Mouse (Mus musculus) c-Kit-positive CD71-negative TER-119-negative erythroid progenitor cells, embryonic 14.5 days (primary cell): Measurements from ENCODE around the gene Vmn2r100.

Experiments used
- DNase-seq: peaks from one replicate; pipeline ENCODE4 v3.0.0-alpha.2; 2013; ENCODE audit warnings: low read depth

Gene Vmn2r100

DNA sequence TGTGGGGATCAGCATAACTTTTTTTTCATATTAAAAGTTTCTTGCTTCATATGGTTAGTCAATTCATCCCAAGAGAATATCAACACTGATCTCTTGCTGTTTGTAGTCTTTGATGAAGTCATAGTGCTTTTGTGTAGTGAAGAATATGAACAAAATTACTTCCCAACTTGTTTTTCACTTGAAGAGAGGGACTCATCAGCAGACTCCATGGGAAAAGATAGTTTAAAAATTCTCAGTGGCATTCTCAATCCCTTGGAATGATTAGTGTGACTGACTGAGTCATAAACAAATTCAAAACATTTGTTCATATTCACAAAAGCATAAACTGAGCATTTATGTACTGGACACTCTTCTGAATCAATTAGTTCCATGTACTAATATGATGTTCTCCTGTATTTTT, at the start of gene Vmn2r100:
Vmn2r100 (plus strand) TSS at position 301 of the 400 bp plus-strand sequence.
- DNase-seq: no peak

DNA sequence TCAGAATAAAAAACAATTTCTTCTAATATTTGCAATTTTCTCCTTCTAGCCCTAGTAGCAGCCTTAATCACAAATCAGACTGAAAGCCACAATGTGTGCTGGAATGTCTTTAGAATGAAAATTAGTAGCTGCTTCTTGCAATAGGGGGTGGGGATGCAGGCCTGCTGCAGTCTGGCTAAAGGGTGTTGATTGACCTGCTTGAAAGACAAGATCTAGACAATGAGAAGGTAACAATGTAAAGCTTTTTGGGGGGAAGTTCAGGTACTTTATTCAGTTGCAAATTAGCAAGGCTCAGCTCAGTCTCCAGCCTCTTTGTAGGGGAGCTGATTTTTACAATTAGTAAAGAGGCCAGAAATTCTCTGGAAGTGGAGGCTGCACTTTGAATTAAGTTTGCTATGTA, 21.7 kb upstream of the Vmn2r100 start:
- DNase-seq: no peak

DNA sequence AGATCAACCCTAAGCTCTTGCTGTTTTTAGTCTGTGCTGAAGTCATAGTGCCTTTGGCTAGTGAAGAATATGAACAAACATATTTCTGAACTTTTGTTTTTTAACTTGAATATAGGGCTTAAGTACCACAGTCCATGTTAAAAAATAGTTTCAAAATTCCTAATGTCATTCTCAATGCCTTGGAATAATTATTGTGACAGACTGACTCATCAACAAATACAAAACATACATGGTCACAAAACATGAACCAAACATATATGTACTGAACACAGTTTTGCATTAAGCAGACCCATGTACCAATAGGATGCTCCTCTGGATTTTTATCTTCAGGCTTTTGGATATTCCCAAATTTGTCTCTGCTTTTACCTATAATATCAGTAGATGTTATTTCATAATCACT, 72.4 kb downstream of the Vmn2r100 start, which contains the start of gene Vmn2r101:
Vmn2r101 (plus strand) TSS at position 301 of the 400 bp plus-strand sequence.
- no peak for DNase-seq
